Mouse (Mus musculus): ENCODE results near the gene Zfp677. TPM values are rescaled to one million over a fixed set of nuclear protein-coding genes. Genes with fewer than 3 reads are reported as not detected.

Zfp677 gene
- polyA plus RNA-seq, 1 experiment from 2014 or later = 4.2 TPM

Other genes starting within 250 kb of the Zfp677 start
- not detected in 2 replicates for gene Vmn1r234, start 157.7 kb upstream of the Zfp677 start, polyA plus RNA-seq (2014; fragmentation: Nextera tagmentation; extraction: Ambion mirVana)
- not detected in 2 replicates for gene Vmn1r235, start 127.3 kb upstream of the Zfp677 start, polyA plus RNA-seq (2014; fragmentation: Nextera tagmentation; extraction: Ambion mirVana)
- gene Vmn1r236, start 100.8 kb upstream of the Zfp677 start, polyA plus RNA-seq (2014; fragmentation: Nextera tagmentation; extraction: Ambion mirVana) = not detected in 2 replicates
- gene Vmn1r237, start 71.9 kb upstream of the Zfp677 start, polyA plus RNA-seq (2014; fragmentation: Nextera tagmentation; extraction: Ambion mirVana) = not detected in 2 replicates
- 5.8 and 6.9 TPM in 2 replicates for gene Zfp54, start 39.5 kb downstream of the Zfp677 start, polyA plus RNA-seq (2014; fragmentation: Nextera tagmentation; extraction: Ambion mirVana)
- gene Zfp51, start 66.6 kb downstream of the Zfp677 start, polyA plus RNA-seq (2014; fragmentation: Nextera tagmentation; extraction: Ambion mirVana) = 17.0 and 17.5 TPM in 2 replicates
- gene Zfp53, start 105.2 kb downstream of the Zfp677 start, polyA plus RNA-seq (2014; fragmentation: Nextera tagmentation; extraction: Ambion mirVana) = 9.4 and 14.1 TPM in 2 replicates
- gene Zfp52, start 151.8 kb downstream of the Zfp677 start, polyA plus RNA-seq (2014; fragmentation: Nextera tagmentation; extraction: Ambion mirVana) = 3.0 and 3.6 TPM in 2 replicates
- gene Zfp948, start 183.3 kb downstream of the Zfp677 start, polyA plus RNA-seq (2014; fragmentation: Nextera tagmentation; extraction: Ambion mirVana) = 22.8 and 24.3 TPM in 2 replicates

Measured in kidney, embryonic 14.5 days (tissue).